Mouse (Mus musculus): ENCODE data around the gene Trub1. TPM values are rescaled to one million over a fixed set of nuclear protein-coding genes. Genes with fewer than 3 reads are reported as not detected.

The Trub1 gene
- polyA plus RNA-seq, 1 experiment from 2014 or later, result 7.1 TPM

- Histone ChIP-seq H3K27ac (ENCODE audit: low read depth, low read length) (no peak overlapping the region), H3K9ac (ENCODE audit: low read depth, low read length) (no peak overlapping the region), H3K9me3 (ENCODE audit: control insufficient read depth) (no peaks in the 10 kb centered on the region), H3K4me2 (replicated peaks; ENCODE audit: low read depth) (no peak overlapping the region), H3K4me1 (replicated peaks; ENCODE audit: control insufficient read depth, insufficient read depth, low read length) (no peaks in the 10 kb centered on the region), H3K27me3 (replicated peaks; ENCODE audit: control insufficient read depth, insufficient read depth, low read length) (no peaks in the 10 kb centered on the region), H3K4me3 (ENCODE audit: low read depth, low read length) (no peak overlapping the region), H3K36me3 (ENCODE audit: control insufficient read depth, insufficient read depth) (no peaks in the 10 kb centered on the region)
- no peak for TF ChIP-seq CTCF (IDR thresholded peaks at IDR 0.05; ENCODE audit: low read depth)
- no peak for ATAC-seq
- 66% methylated on average over 10 of the region's 10 CpGs for WGBS
These were observed 16.1 kb upstream of the Trub1 start for GRCm38 (mm10) chr19:57436586-57437021.

DNA sequence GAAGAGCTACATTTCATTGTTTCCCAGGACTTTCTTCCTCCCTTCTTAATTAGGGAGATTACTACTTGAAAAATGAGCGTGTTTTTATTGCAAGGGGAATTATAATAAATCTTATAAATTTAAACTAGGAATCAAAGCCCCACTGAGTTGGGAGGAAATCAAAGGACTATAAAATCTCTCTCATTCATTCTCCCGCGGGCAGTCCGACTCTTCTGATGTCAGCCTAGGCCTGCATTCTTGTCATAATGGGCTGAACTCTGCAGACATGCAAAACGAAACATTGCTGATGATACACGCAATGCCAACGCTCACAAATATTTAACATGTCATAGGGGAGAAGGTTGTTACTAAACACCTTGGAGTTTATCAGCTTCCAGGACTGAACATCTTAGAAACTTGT is 15.7 kb upstream of the Trub1 start:
- 57% methylated on average over 7 of the region's 7 CpGs for WGBS
- TF ChIP-seq CTCF (IDR thresholded peaks at IDR 0.05; ENCODE audit: low read depth), result no peak
- ATAC-seq, result no peak
- H3K4me3 ChIP-seq (ENCODE audit: low read depth, low read length), result no peak overlapping the region
- no peak overlapping the region for H3K9ac ChIP-seq (ENCODE audit: low read depth, low read length)
- no peak overlapping the region for H3K27ac ChIP-seq (ENCODE audit: low read depth, low read length)
- no peak overlapping the region for H3K4me2 ChIP-seq (replicated peaks; ENCODE audit: low read depth)
- no peaks in the 10 kb centered on the region for H3K27me3 ChIP-seq (replicated peaks; ENCODE audit: control insufficient read depth, insufficient read depth, low read length)
- no peaks in the 10 kb centered on the region for H3K36me3 ChIP-seq (ENCODE audit: control insufficient read depth, insufficient read depth)
- H3K9me3 ChIP-seq (ENCODE audit: control insufficient read depth), result no peaks in the 10 kb centered on the region
- H3K4me1 ChIP-seq (replicated peaks; ENCODE audit: control insufficient read depth, insufficient read depth, low read length), result no peaks in the 10 kb centered on the region

DNA sequence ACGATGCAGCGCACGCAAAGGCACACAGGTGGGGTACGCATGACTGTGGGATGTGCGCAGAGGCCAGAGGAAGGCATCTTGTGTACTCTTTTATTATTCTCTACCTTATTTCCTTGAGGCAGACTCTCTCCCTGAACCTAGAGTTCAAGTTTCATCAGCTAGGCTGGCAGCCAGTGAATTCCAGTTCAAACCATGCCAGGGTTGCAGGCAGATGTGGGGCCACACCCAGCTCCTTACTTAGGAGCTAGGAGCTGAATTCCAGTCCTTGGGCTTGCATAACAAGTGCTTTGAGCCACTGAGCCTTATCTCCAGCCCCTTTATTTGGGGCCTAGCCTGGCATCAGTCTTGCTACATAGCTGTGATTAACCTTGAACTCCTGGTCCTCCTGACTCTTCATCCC is 13.4 kb upstream of the Trub1 start:
- no peaks in the 10 kb centered on the region for H3K9me3 ChIP-seq (ENCODE audit: control insufficient read depth)
- H3K27ac ChIP-seq (ENCODE audit: low read depth, low read length), result no peak overlapping the region
- no peak overlapping the region for H3K9ac ChIP-seq (ENCODE audit: low read depth, low read length)
- H3K36me3 ChIP-seq (ENCODE audit: control insufficient read depth, insufficient read depth), result no peaks in the 10 kb centered on the region
- no peak overlapping the region for H3K4me2 ChIP-seq (replicated peaks; ENCODE audit: low read depth)
- no peaks in the 10 kb centered on the region for H3K27me3 ChIP-seq (replicated peaks; ENCODE audit: control insufficient read depth, insufficient read depth, low read length)
- ATAC-seq, result no peak
- TF ChIP-seq CTCF (IDR thresholded peaks at IDR 0.05; ENCODE audit: low read depth), result no peak
- H3K4me3 ChIP-seq (ENCODE audit: low read depth, low read length), result no peak overlapping the region
- H3K4me1 ChIP-seq (replicated peaks; ENCODE audit: control insufficient read depth, insufficient read depth, low read length), result no peaks in the 10 kb centered on the region
- WGBS, result 94% methylated on average over 5 of the region's 5 CpGs

GRCm38 (mm10) chr19:57441501-57441900 is 11.2 kb upstream of the Trub1 start:
- H3K4me1 ChIP-seq (replicated peaks; ENCODE audit: control insufficient read depth, insufficient read depth, low read length), result no peaks in the 10 kb centered on the region; the same call in 1 of the 2 replicates
- ATAC-seq, result no peak
- H3K9me3 ChIP-seq (ENCODE audit: control insufficient read depth), result no peaks in the 10 kb centered on the region
- H3K27me3 ChIP-seq (replicated peaks; ENCODE audit: control insufficient read depth, insufficient read depth, low read length), result no peaks in the 10 kb centered on the region
- no peaks in the 10 kb centered on the region for H3K36me3 ChIP-seq (ENCODE audit: control insufficient read depth, insufficient read depth)
- H3K27ac ChIP-seq (ENCODE audit: low read depth, low read length), result no peak overlapping the region
- 42% methylated on average over 7 of the region's 7 CpGs for WGBS
- TF ChIP-seq CTCF (IDR thresholded peaks at IDR 0.05; ENCODE audit: low read depth), result no peak
- no peak overlapping the region for H3K4me2 ChIP-seq (replicated peaks; ENCODE audit: low read depth)
- no peak overlapping the region for H3K9ac ChIP-seq (ENCODE audit: low read depth, low read length)
- H3K4me3 ChIP-seq (ENCODE audit: low read depth, low read length), result no peak overlapping the region

- Histone ChIP-seq H3K27me3 (replicated peaks; ENCODE audit: control insufficient read depth, insufficient read depth, low read length) (no peaks in the 10 kb centered on the region), H3K9ac (ENCODE audit: low read depth, low read length) (no peak overlapping the region), H3K4me1 (replicated peaks; ENCODE audit: control insufficient read depth, insufficient read depth, low read length) (no peaks in the 10 kb centered on the region; the same call in 1 of the 2 replicates), H3K36me3 (ENCODE audit: control insufficient read depth, insufficient read depth) (no peaks in the 10 kb centered on the region), H3K4me3 (ENCODE audit: low read depth, low read length) (no peak overlapping the region), H3K9me3 (ENCODE audit: control insufficient read depth) (no peaks in the 10 kb centered on the region), H3K4me2 (replicated peaks; ENCODE audit: low read depth) (no peak overlapping the region), H3K27ac (ENCODE audit: low read depth, low read length) (no peak overlapping the region)
- WGBS, result 34% methylated on average over 8 of the region's 8 CpGs
- TF ChIP-seq CTCF (IDR thresholded peaks at IDR 0.05; ENCODE audit: low read depth), result no peak
- ATAC-seq, result no peak
These were observed 9.6 kb upstream of the Trub1 start for GRCm38 (mm10) chr19:57442936-57443657.

- Histone ChIP-seq H3K4me3 (ENCODE audit: low read depth, low read length) (no peak overlapping the region), H3K36me3 (ENCODE audit: control insufficient read depth, insufficient read depth) (no peaks in the 10 kb centered on the region), H3K27me3 (replicated peaks; ENCODE audit: control insufficient read depth, insufficient read depth, low read length) (no peaks in the 10 kb centered on the region), H3K9ac (ENCODE audit: low read depth, low read length) (no peak overlapping the region), H3K4me2 (replicated peaks; ENCODE audit: low read depth) (no peak overlapping the region), H3K4me1 (replicated peaks; ENCODE audit: control insufficient read depth, insufficient read depth, low read length) (no peaks in the 10 kb centered on the region; the same call in 1 of the 2 replicates), H3K27ac (ENCODE audit: low read depth, low read length) (no peak overlapping the region), H3K9me3 (ENCODE audit: control insufficient read depth) (no peaks in the 10 kb centered on the region)
- ATAC-seq, result no peak
- no peak for TF ChIP-seq CTCF (IDR thresholded peaks at IDR 0.05; ENCODE audit: low read depth)
- 64% methylated on average over 5 of the region's 5 CpGs for WGBS
These were observed 7.7 kb upstream of the Trub1 start for GRCm38 (mm10) chr19:57445049-57445448.
